Mouse (Mus musculus) small intestine, adult 2 months (tissue): ENCODE measurements at regions not wholly inside any gene's neighbourhood (a gene's known extent, or its start where the extent isn't known, plus 50 kb on each side); places are given as distances from the start of the nearest gene placed in this dataset.

Experiments used
- CTCF ChIP-seq: fragments of 200-500 bp; IDR thresholded peaks from 2 replicates; pipeline ENCODE4 v1.5.1; 2012; ENCODE audit warnings: low read depth, mild to moderate bottlenecking, control low read depth, inconsistent platforms, low read length, moderate library complexity, mixed read lengths; ENCODE audit not compliant: insufficient replicate concordance, insufficient read length; ENCODE audit errors: extremely low read depth
- POLR2A ChIP-seq: fragments of 200-500 bp; IDR thresholded peaks from 2 replicates; pipeline ENCODE4 v1.6.1; 2012; ENCODE audit warnings: low read depth, mild to moderate bottlenecking, control low read depth, inconsistent platforms, low read length, moderate library complexity

DNA sequence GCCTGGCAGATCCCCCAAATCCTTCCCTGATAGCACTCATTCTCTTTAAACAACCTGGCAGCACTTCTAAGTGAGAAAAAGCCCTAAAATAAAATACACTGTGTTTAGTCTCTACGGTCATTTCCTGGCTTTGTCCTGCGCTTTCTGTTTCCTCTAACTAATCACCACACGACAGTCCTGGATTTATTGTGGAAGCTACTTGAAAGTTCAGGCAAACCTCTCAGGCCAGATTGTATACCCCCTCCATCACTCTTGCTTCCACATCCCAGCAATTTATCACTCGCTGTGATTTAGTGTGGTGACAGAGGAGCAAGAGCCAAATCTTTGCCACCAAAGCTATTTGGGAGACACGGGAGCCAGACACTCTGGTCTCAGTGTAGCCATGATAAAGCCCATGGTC, 221.0 kb upstream of the Slc24a2 start:
- TF ChIP-seq POLR2A (no peak), CTCF (no peak)
